Mouse (Mus musculus) brain, embryonic 14.5 days (tissue): ENCODE measurements at regions not wholly inside any gene's neighbourhood (a gene's known extent, or its start where the extent isn't known, plus 50 kb on each side); places are given as distances from the start of the nearest gene placed in this dataset.

Experiments used
- CTCF ChIP-seq: fragments of 200-500 bp; IDR thresholded peaks from 2 replicates; pipeline ENCODE4 v1.5.1; 2012; ENCODE audit warnings: inconsistent platforms, mild to moderate bottlenecking, moderate library complexity, borderline replicate concordance; ENCODE audit not compliant: insufficient read depth, insufficient read length; ENCODE audit errors: extremely low read depth
- POLR2A ChIP-seq: fragments of 200-500 bp; IDR thresholded peaks from 2 replicates; pipeline ENCODE4 v1.6.1; 2012; ENCODE audit warnings: mild to moderate bottlenecking, inconsistent platforms, borderline replicate concordance; ENCODE audit not compliant: poor library complexity, insufficient read depth, insufficient read length, severe bottlenecking; ENCODE audit errors: extremely low read depth

DNA sequence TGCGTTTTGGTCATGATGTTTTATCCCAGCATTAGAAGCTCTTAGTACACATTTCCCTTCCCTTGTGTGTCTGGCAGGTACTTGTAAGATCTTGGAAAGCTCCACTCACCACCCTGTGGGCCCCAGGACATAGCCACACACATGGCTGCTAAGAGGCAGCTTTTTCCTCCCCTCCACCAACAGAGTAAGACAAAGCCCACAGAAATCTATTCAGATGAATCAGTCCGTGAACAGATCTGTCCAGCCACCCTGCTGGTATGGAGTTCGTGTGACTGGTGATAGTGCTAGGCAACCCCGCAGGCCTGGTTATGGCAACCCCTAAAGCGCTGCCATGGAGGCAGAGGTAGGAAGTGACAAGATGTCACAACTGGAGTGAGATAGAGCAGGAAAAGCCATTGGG is 147.4 kb upstream of the Jun start:
- TF ChIP-seq POLR2A (no peak), CTCF (no peak)
